Comparison of ENCODE assay signal across 12 mouse cellular contexts in the genomic region with DNA sequence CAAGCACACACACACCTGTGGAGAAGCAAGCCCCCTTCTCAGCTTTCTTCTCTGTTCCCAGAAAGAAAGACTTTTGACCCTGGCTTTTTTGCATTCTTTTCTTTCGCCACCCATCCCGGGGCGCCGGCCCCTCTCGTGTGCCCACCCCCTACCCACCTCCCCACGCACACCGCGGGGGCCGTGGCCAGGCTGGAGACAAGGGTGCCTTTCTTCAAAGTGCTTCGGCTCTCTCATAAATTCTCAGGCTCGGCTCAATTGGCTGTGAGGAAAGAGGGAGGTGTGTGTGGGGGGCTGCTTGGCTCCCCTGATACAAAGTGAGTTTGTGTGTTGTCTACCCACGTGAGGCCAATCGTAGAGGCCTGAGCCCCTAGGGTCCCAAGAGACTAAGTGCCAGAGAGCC. TPM values are rescaled to one million over a fixed set of nuclear protein-coding genes. Genes with fewer than 3 reads are reported as not detected.
DNase-seq lines count a peak whose midpoint lies in the region; ATAC-seq and TF ChIP-seq lines count a peak whose summit lies in the region.
"Had no signal": no experiment of that assay in that cellular context is flagged by ENCODE, and none has a peak within 500 bp of the region (broad histone marks: within the 10 kb centered on the region; RNA-seq: fewer than 3 reads in every experiment).

No protein-coding gene starts in this region.

- no peaks in the 10 kb centered on the region for H3K9me3 ChIP-seq in heart, embryonic 10.5 days
- H3K9me3 ChIP-seq in limb, embryonic 11.5 days (ENCODE audit: control insufficient read depth, low read length) = no peaks in the 10 kb centered on the region

- TF ChIP-seq POLR2A in testis, adult 2 months (IDR thresholded peaks at IDR 0.05; ENCODE audit: control insufficient read depth, low read depth, low read length) = no peak

- peaks cover 59% of the 10 kb centered on the region for H3K27me3 ChIP-seq in heart, embryonic 10.5 days (ENCODE audit: insufficient read depth, poor library complexity, severe bottlenecking)
- no peaks in the 10 kb centered on the region for H3K27me3 ChIP-seq in testis, adult 2 months (ENCODE audit: control insufficient read depth, insufficient read depth, low read length)
- H3K27me3 ChIP-seq in limb, embryonic 11.5 days (ENCODE audit: control insufficient read depth, insufficient read depth, low read length) = no peaks in the 10 kb centered on the region

- no peak overlapping the region for H3K27ac ChIP-seq in heart, embryonic 10.5 days
- no peak overlapping the region for H3K27ac ChIP-seq in testis, adult 2 months (ENCODE audit: control insufficient read depth, insufficient read depth, low read depth, low read length)
- peak overlapping the region; percentile 76 for H3K27ac ChIP-seq in limb, embryonic 11.5 days (replicated peaks; ENCODE audit: low read depth, low read length)

- ATAC-seq in limb, embryonic 11.5 days (ENCODE audit: insufficient number of reproducible peaks, low FRiP score, low TSS enrichment, low read depth) = 0 out of 2 replicates have a peak, but pooled peaks have one; percentile 23

- peaks cover 27% of the 10 kb centered on the region for H3K4me1 ChIP-seq in heart, embryonic 10.5 days
- H3K4me1 ChIP-seq in testis, adult 2 months (ENCODE audit: control insufficient read depth, insufficient read depth, low read length) = no peaks in the 10 kb centered on the region
- H3K4me1 ChIP-seq in limb, embryonic 11.5 days (ENCODE audit: control insufficient read depth, insufficient read depth, low read length) = peaks cover 45% of the 10 kb centered on the region

- H3K36me3 ChIP-seq in heart, embryonic 10.5 days = no peaks in the 10 kb centered on the region
- H3K36me3 ChIP-seq in testis, adult 2 months (ENCODE audit: control insufficient read depth, insufficient read depth, low read length) = no peaks in the 10 kb centered on the region
- H3K36me3 ChIP-seq in limb, embryonic 11.5 days (ENCODE audit: control insufficient read depth, insufficient read depth, low read length) = no peaks in the 10 kb centered on the region

- TF ChIP-seq CTCF in testis, adult 2 months (IDR thresholded peaks at IDR 0.05; ENCODE audit: control insufficient read depth, insufficient read depth, insufficient replicate concordance, low read depth, low read length) = no peak

- H3K4me2 ChIP-seq in limb, embryonic 11.5 days (ENCODE audit: low read depth, severe bottlenecking) = no peak overlapping the region

- no peak for DNase-seq in heart, embryonic 10.5 days (ENCODE audit: low spot score)
- DNase-seq in heart, adult 9 months (ENCODE audit: low spot score in 2 of 2) = no peak
- DNase-seq in testis, postnatal 14 days (ENCODE audit: low spot score) = no peak
- DNase-seq in limb, embryonic 11.5 days (ENCODE audit: low spot score) = peak; percentile 53
- no peak for DNase-seq in thymus, postnatal 10 days (ENCODE audit: low spot score in 2 of 2)
- DNase-seq in adrenal gland, adult 2 months = no peak
- no peak for DNase-seq in lung, postnatal 25 days (ENCODE audit: low spot score)
- DNase-seq: adrenal gland, postnatal 36 days; heart, postnatal 36 days; kidney, adult 2 months; thymus, adult 18-20 months had no signal

- no peak overlapping the region; the same call in 1 of the 2 replicates for H3K9ac ChIP-seq in limb, embryonic 11.5 days (ENCODE audit: low read length)

- H3K4me3 ChIP-seq in heart, embryonic 10.5 days = 0 out of 2 replicates have a peak overlapping the region, but pooled peaks have one; percentile 5
- peak overlapping the region; percentile 72 for H3K4me3 ChIP-seq in testis, adult 2 months (ENCODE audit: control insufficient read depth, low read depth, low read length)
- H3K4me3 ChIP-seq in limb, embryonic 11.5 days (ENCODE audit: low read depth, low read length) = no peak overlapping the region

- 17% methylated on average over 13 of the region's 13 CpGs for WGBS in heart, embryonic 10.5 days
- 5% methylated on average over 13 of the region's 13 CpGs for WGBS in limb, embryonic 11.5 days

RNA-seq across cellular contexts. Expression of a gene that starts 28.4 kb away (rescaled TPM):
- polyA plus RNA-seq in heart, embryonic 10.5 days (2016; fragmentation: Nextera tagmentation; extraction: Ambion mirVana) = 9.0 and 10.0 TPM in 2 replicates
- polyA plus RNA-seq in testis, adult 2 months (2012; rRNA removed) = 7.3 and 7.4 TPM in 2 replicates
- 15.1 and 16.5 TPM in 2 replicates for polyA plus RNA-seq in limb, embryonic 11.5 days (2014; fragmentation: Nextera tagmentation; extraction: Ambion mirVana)
- total RNA-seq in adrenal gland, adult 2 months (2021) = 10 to 100 TPM; 31.5 to 34.3 TPM
- polyA plus RNA-seq in adrenal gland, adult 2 months (2012; rRNA removed) = 14.1 and 17.0 TPM in 2 replicates
